Mouse (Mus musculus): ENCODE measurements around the gene Plscr4. TPM values are rescaled to one million over a fixed set of nuclear protein-coding genes. Genes with fewer than 3 reads are reported as not detected.

Gene Plscr4
- polyA plus RNA-seq (2016; fragmentation: Nextera tagmentation; extraction: Ambion mirVana): 1.2 and 1.5 TPM in 2 replicates

- Histone ChIP-seq H3K27me3 (ENCODE audit: low read depth, poor library complexity, severe bottlenecking) (no peaks in the 10 kb centered on the region), H3K4me1 (peaks cover 11% of the 10 kb centered on the region), H3K4me3 (peak within 1 kb of the TSS; percentile 76), H3K9me3 (replicated peaks) (no peaks in the 10 kb centered on the region), H3K36me3 (no peaks in the 10 kb centered on the region), H3K27ac (replicated peaks) (peak within 1 kb of the TSS; percentile 91)
- WGBS: 13% methylated on average over 43 of the region's 43 CpGs
- peak; percentile 64 for DNase-seq (ENCODE audit: low spot score)
Observed at GRCm38 (mm10) chr9:92457261-92458058, at the start of gene Plscr4. Plscr4 (plus strand) TSS chr9:92457373.

DNA sequence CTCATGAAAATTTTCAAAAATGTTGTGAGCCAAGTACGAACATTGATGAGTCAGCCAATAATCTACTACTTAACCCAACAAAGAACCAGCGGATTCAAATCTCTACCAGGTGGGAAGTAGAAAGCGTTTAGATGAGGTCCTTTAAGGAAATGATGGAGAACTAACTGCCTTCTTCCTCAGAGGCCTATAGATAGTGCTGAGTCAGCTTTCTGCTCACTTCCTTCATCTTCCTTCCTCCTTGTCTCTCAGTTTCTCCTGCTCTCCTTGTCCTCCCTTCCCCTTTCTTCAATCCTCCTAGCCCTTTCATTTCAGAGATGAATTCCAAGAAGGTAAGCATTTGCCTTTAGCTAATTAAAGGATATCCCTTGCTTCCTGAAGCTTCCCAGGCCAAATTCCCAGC is 46.9 kb upstream of the Plscr4 start:
- Histone ChIP-seq H3K4me3 (no peak overlapping the region), H3K27ac (replicated peaks) (no peak overlapping the region), H3K36me3 (no peaks in the 10 kb centered on the region), H3K27me3 (ENCODE audit: low read depth, poor library complexity, severe bottlenecking) (no peaks in the 10 kb centered on the region), H3K4me1 (no peaks in the 10 kb centered on the region), H3K9me3 (replicated peaks) (no peaks in the 10 kb centered on the region)
- DNase-seq (ENCODE audit: low spot score): no peak
- 93% methylated on average over 3 of the region's 3 CpGs for WGBS

- Histone ChIP-seq H3K4me1 (no peaks in the 10 kb centered on the region), H3K36me3 (no peaks in the 10 kb centered on the region), H3K9me3 (replicated peaks) (no peaks in the 10 kb centered on the region), H3K27me3 (ENCODE audit: low read depth, poor library complexity, severe bottlenecking) (no peaks in the 10 kb centered on the region), H3K27ac (replicated peaks) (no peak overlapping the region), H3K4me3 (no peak overlapping the region)
- no peak for DNase-seq (ENCODE audit: low spot score)
- 93% methylated on average over 2 of the region's 2 CpGs for WGBS
Observed at GRCm38 (mm10) chr9:92412045-92412444, 45.1 kb upstream of the Plscr4 start.

DNA sequence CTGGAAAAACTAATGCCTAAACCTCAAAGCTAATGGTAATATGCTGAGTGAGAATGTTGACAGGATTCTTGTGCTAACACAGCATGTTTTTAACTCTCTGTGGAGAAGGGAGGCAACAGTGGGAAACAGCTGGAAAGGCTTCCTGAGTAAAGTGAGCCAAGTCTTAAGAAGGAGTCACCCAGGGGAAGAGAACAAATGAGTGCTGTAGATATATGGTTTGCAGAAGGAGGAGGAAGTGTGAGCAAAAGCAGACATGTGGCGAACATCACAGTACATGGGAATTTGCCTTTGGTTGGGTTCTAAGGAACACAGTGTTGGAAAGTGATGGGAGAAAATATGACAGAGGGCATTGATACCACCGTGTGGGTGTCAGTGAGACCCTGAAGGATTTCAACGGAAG is 43.5 kb upstream of the Plscr4 start:
- DNase-seq (ENCODE audit: low spot score): no peak
- H3K4me1 ChIP-seq: no peaks in the 10 kb centered on the region
- H3K4me3 ChIP-seq: no peak overlapping the region
- 90% methylated on average over 3 of the region's 3 CpGs for WGBS
- no peaks in the 10 kb centered on the region for H3K27me3 ChIP-seq (ENCODE audit: low read depth, poor library complexity, severe bottlenecking)
- H3K9me3 ChIP-seq (replicated peaks): no peaks in the 10 kb centered on the region
- no peaks in the 10 kb centered on the region for H3K36me3 ChIP-seq
- no peak overlapping the region for H3K27ac ChIP-seq (replicated peaks)

DNA sequence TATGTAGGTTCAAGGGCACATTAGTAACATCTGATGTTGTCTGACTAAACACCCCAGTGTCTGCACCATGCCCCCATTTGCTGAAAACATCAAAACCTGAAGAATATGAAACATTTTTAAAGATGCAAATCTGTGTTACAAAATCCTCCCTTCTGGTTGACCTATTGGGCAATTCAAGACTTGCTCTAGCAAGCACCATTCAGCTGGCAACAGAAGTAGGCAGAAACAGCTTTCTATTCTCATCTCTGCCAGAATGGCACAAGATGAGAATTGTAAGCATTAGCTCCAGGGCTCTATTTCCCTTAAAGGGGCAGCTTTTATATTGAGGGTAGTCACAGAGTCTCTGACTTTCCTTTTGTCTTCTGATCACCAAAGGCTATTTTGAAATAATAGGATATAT is 19.4 kb upstream of the Plscr4 start:
- no peak for DNase-seq (ENCODE audit: low spot score)
- H3K4me3 ChIP-seq: no peak overlapping the region
- H3K27ac ChIP-seq (replicated peaks): no peak overlapping the region
- no peaks in the 10 kb centered on the region for H3K9me3 ChIP-seq (replicated peaks)
- no peaks in the 10 kb centered on the region for H3K27me3 ChIP-seq (ENCODE audit: low read depth, poor library complexity, severe bottlenecking)
- no peaks in the 10 kb centered on the region for H3K4me1 ChIP-seq
- H3K36me3 ChIP-seq: no peaks in the 10 kb centered on the region

- 90% methylated on average over 4 of the region's 4 CpGs for WGBS
- Histone ChIP-seq H3K36me3 (no peaks in the 10 kb centered on the region), H3K27me3 (ENCODE audit: low read depth, poor library complexity, severe bottlenecking) (no peaks in the 10 kb centered on the region), H3K9me3 (replicated peaks) (no peaks in the 10 kb centered on the region), H3K4me1 (no peaks in the 10 kb centered on the region), H3K4me3 (no peak overlapping the region), H3K27ac (replicated peaks) (no peak overlapping the region)
- no peak for DNase-seq (ENCODE audit: low spot score)
Observed at GRCm38 (mm10) chr9:92441468-92441867, 15.7 kb upstream of the Plscr4 start.

DNA sequence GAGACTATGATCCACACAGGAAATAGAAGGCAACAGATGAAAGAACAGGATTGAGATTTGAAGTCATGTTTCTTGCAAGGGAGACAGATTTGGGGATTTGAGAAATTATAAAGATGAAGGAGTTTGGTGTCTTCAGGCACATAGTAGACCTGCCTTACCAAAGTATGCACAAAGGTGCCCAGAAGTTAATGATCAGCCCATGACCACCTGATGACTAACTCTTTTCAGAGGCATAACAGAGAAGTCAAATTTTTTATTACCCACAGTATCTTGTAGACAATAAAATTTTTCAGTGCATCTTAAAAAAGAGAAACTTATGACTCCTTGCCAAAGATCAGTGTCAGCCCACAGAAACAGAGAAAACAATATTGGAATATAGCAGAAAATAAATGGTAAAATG is 12.6 kb upstream of the Plscr4 start:
- Histone ChIP-seq H3K27me3 (ENCODE audit: low read depth, poor library complexity, severe bottlenecking) (no peaks in the 10 kb centered on the region), H3K36me3 (no peaks in the 10 kb centered on the region), H3K4me3 (no peak overlapping the region), H3K9me3 (replicated peaks) (no peaks in the 10 kb centered on the region), H3K4me1 (no peaks in the 10 kb centered on the region), H3K27ac (replicated peaks) (no peak overlapping the region)
- no peak for DNase-seq (ENCODE audit: low spot score)

GRCm38 (mm10) chr9:92456605-92457004 is 568 bp upstream of the Plscr4 start:
- Histone ChIP-seq H3K27me3 (ENCODE audit: low read depth, poor library complexity, severe bottlenecking) (no peaks in the 10 kb centered on the region), H3K36me3 (no peaks in the 10 kb centered on the region), H3K4me1 (peaks cover 11% of the 10 kb centered on the region), H3K9me3 (replicated peaks) (no peaks in the 10 kb centered on the region), H3K27ac (replicated peaks) (no peak overlapping the region), H3K4me3 (no peak overlapping the region)
- WGBS: 84% methylated on average over 3 of the region's 3 CpGs
- DNase-seq (ENCODE audit: low spot score): no peak

DNA sequence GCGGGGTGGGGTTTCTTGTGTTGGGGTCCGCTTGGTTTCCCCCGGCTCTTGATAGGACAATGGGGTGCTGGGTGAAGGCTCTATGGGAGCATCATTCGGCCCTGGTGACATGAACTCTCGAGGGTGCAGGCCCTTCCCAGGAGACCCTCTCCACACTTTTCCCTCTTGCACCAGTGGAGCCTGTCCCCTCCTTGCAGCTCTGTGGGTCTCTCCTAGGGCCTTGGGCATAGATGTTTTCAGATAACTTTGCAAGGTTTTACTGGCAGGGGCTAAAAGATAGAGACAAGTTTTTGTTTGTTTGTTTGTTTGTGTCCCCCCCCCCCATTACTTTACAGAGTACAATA is 858 bp downstream of the Plscr4 start:
- Histone ChIP-seq H3K4me3 (peak overlapping the region; percentile 76), H3K4me1 (peaks cover 11% of the 10 kb centered on the region), H3K9me3 (replicated peaks) (no peaks in the 10 kb centered on the region), H3K27me3 (ENCODE audit: low read depth, poor library complexity, severe bottlenecking) (no peaks in the 10 kb centered on the region), H3K27ac (replicated peaks) (peak overlapping the region; percentile 91), H3K36me3 (no peaks in the 10 kb centered on the region)
- 14% methylated on average over 5 of the region's 5 CpGs for WGBS
- DNase-seq (ENCODE audit: low spot score): no peak

- Histone ChIP-seq H3K4me1 (peaks cover 11% of the 10 kb centered on the region), H3K4me3 (no peak overlapping the region), H3K27me3 (ENCODE audit: low read depth, poor library complexity, severe bottlenecking) (no peaks in the 10 kb centered on the region), H3K9me3 (replicated peaks) (no peaks in the 10 kb centered on the region), H3K27ac (replicated peaks) (no peak overlapping the region), H3K36me3 (no peaks in the 10 kb centered on the region)
- WGBS: 90% methylated on average over 2 of the region's 2 CpGs
- no peak for DNase-seq (ENCODE audit: low spot score)
Observed at GRCm38 (mm10) chr9:92458418-92458817, 1.2 kb downstream of the Plscr4 start.

GRCm38 (mm10) chr9:92467724-92468123 is 10.6 kb downstream of the Plscr4 start:
- H3K9me3 ChIP-seq (replicated peaks): no peaks in the 10 kb centered on the region
- DNase-seq (ENCODE audit: low spot score): no peak
- no peak overlapping the region for H3K27ac ChIP-seq (replicated peaks)
- no peaks in the 10 kb centered on the region for H3K36me3 ChIP-seq
- H3K27me3 ChIP-seq (ENCODE audit: low read depth, poor library complexity, severe bottlenecking): no peaks in the 10 kb centered on the region
- WGBS: 82% methylated on average over 4 of the region's 4 CpGs
- H3K4me3 ChIP-seq: no peak overlapping the region
- peaks cover 6% of the 10 kb centered on the region for H3K4me1 ChIP-seq

DNA sequence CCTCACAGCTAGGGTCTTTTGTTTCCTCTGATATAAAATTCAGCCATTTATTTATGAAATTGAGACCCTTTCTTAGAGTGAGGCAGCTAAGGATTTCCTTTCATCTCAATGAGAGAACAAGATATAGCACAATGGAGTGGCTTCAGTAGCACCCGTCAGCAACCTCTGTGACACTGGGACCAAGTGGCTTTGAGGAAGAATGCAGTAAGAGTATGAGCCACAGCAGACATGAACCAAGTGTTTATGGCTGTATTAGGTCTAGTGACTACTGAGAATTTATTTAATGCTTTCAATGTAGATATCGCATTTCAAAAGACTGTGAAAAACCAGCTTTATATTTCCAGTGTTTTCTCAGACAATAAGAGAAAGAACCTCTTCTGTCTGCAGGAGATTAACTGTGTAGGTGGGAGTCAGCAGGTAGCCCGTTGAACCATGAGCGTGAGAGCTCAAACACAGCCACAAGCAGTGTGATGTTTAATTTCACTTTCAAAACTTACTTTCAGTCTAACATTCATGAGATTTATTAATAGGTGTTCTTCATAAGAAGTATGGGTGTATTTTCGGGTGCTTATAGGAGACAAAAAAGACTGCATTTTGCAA is 15.2 kb downstream of the Plscr4 start:
- WGBS: 65% methylated on average over 5 of the region's 5 CpGs
- Histone ChIP-seq H3K27me3 (ENCODE audit: low read depth, poor library complexity, severe bottlenecking) (no peaks in the 10 kb centered on the region), H3K36me3 (no peaks in the 10 kb centered on the region), H3K9me3 (replicated peaks) (no peaks in the 10 kb centered on the region), H3K4me1 (peaks cover 6% of the 10 kb centered on the region), H3K27ac (replicated peaks) (no peak overlapping the region), H3K4me3 (no peak overlapping the region)
- no peak for DNase-seq (ENCODE audit: low spot score)

- H3K4me3 ChIP-seq: no peak overlapping the region
- 92% methylated on average over 2 of the region's 2 CpGs for WGBS
- H3K36me3 ChIP-seq: no peaks in the 10 kb centered on the region
- no peaks in the 10 kb centered on the region for H3K27me3 ChIP-seq (ENCODE audit: low read depth, poor library complexity, severe bottlenecking)
- H3K27ac ChIP-seq (replicated peaks): no peak overlapping the region
- peaks cover 6% of the 10 kb centered on the region for H3K4me1 ChIP-seq
- DNase-seq (ENCODE audit: low spot score): no peak
- no peaks in the 10 kb centered on the region for H3K9me3 ChIP-seq (replicated peaks)
Observed at GRCm38 (mm10) chr9:92473178-92473577, 16.0 kb downstream of the Plscr4 start.

Measured in midbrain, embryonic 10.5 days (tissue).